Mouse (Mus musculus) small intestine, adult 2 months (tissue): ENCODE results near the gene Pam. TPM values are rescaled to one million over a fixed set of nuclear protein-coding genes. Genes with fewer than 3 reads are reported as not detected.

Experiments used
- H3K27ac ChIP-seq: fragments of 200-500 bp; 2 replicates; pipeline ENCODE4 v1.5.1; 2012; ENCODE audit warnings: low read depth, low read length, control low read depth, inconsistent platforms; ENCODE audit not compliant: insufficient read depth
- H3K27me3 ChIP-seq: fragments of 200-500 bp; 2 replicates; pipeline ENCODE4 v1.6.1; 2012; ENCODE audit warnings: mild to moderate bottlenecking, moderate library complexity, low read length, inconsistent platforms; ENCODE audit not compliant: control insufficient read depth, insufficient read depth
- H3K36me3 ChIP-seq: fragments of 200-500 bp; 2 replicates; pipeline ENCODE4 v1.6.1; 2012; ENCODE audit warnings: mild to moderate bottlenecking, low read length, control low read depth, inconsistent platforms; ENCODE audit not compliant: control insufficient read depth, insufficient read depth
- H3K4me1 ChIP-seq: fragments of 200-500 bp; 2 replicates; pipeline ENCODE4 v1.6.1; 2012; ENCODE audit warnings: low read length, inconsistent platforms, mixed read lengths; ENCODE audit not compliant: control insufficient read depth, insufficient read depth, insufficient read length
- H3K4me3 ChIP-seq: fragments of 200-500 bp; 2 replicates; pipeline ENCODE4 v1.5.1; 2012; ENCODE audit warnings: low read depth, mild to moderate bottlenecking, control low read depth, inconsistent platforms, low read length, moderate library complexity
- CTCF ChIP-seq: fragments of 200-500 bp; IDR thresholded peaks from 2 replicates; pipeline ENCODE4 v1.5.1; 2012; ENCODE audit warnings: low read depth, mild to moderate bottlenecking, control low read depth, inconsistent platforms, low read length, moderate library complexity, mixed read lengths; ENCODE audit not compliant: insufficient replicate concordance, insufficient read length; ENCODE audit errors: extremely low read depth
- POLR2A ChIP-seq: fragments of 200-500 bp; IDR thresholded peaks from 2 replicates; pipeline ENCODE4 v1.6.1; 2012; ENCODE audit warnings: low read depth, mild to moderate bottlenecking, control low read depth, inconsistent platforms, low read length, moderate library complexity
- WGBS: fragments of 180-500 bp; shearing (Covaris S2); methylation state at CpG from one replicate; pipeline ENCODE4 v1.1.7; 2018; 5-methylcytosine and 5-hydroxymethylcytosine counted together
- polyA plus RNA-seq: library from polyadenylated mRNA; depleted of rRNA; stranded (reverse); fragments of >200 nt; gene quantifications from 2 replicates; pipeline ENCODE4 v1.2.3, GENCODE M21; 2012

Gene Pam
- polyA plus RNA-seq, 1 experiment: 99.5 TPM

- Histone ChIP-seq H3K27ac (no peak overlapping the region), H3K27me3 (no peaks in the 10 kb centered on the region), H3K4me3 (no peak overlapping the region), H3K4me1 (no peaks in the 10 kb centered on the region), H3K36me3 (peaks cover 40% of the 10 kb centered on the region)
- TF ChIP-seq CTCF (no peak), POLR2A (no peak)
Measured at GRCm38 (mm10) chr1:97753216-97753615, 342.2 kb downstream of the Pam start.

- no peaks in the 10 kb centered on the region for H3K4me1 ChIP-seq
- no peaks in the 10 kb centered on the region for H3K27me3 ChIP-seq
- no peak for TF ChIP-seq POLR2A
- no peak for TF ChIP-seq CTCF
- no peak overlapping the region for H3K4me3 ChIP-seq
- no peak overlapping the region for H3K27ac ChIP-seq
- peaks cover 42% of the 10 kb centered on the region for H3K36me3 ChIP-seq
- WGBS: 93% methylated on average over 3 of the region's 3 CpGs
Measured at GRCm38 (mm10) chr1:97748163-97748562, 347.3 kb downstream of the Pam start.

GRCm38 (mm10) chr1:97746261-97746660 is 349.2 kb downstream of the Pam start:
- no peaks in the 10 kb centered on the region for H3K4me1 ChIP-seq
- peaks cover 47% of the 10 kb centered on the region for H3K36me3 ChIP-seq
- no peaks in the 10 kb centered on the region for H3K27me3 ChIP-seq
- WGBS: 92% methylated on average over 7 of the region's 7 CpGs
- H3K4me3 ChIP-seq: no peak overlapping the region
- no peak overlapping the region for H3K27ac ChIP-seq
- TF ChIP-seq CTCF: no peak
- TF ChIP-seq POLR2A: no peak

- no peak for TF ChIP-seq CTCF
- TF ChIP-seq POLR2A: no peak
- H3K36me3 ChIP-seq: peaks cover 47% of the 10 kb centered on the region
- no peaks in the 10 kb centered on the region for H3K4me1 ChIP-seq
- 77% methylated on average over 4 of the region's 4 CpGs for WGBS
- no peaks in the 10 kb centered on the region for H3K27me3 ChIP-seq
- no peak overlapping the region for H3K27ac ChIP-seq
- H3K4me3 ChIP-seq: no peak overlapping the region
Measured at GRCm38 (mm10) chr1:97745712-97746111, 349.7 kb downstream of the Pam start.
